Mouse (Mus musculus) erythroblast, embryonic 14.5 days (primary cell): ENCODE measurements around the gene Folr2.

Source experiments
- GATA1 ChIP-seq: IDR thresholded peaks from 2 replicates; pipeline ENCODE4 v1.6.1; 2012; ENCODE audit warnings: low read length, inconsistent platforms, mixed read lengths
- TAL1 ChIP-seq: IDR thresholded peaks from 3 replicates; pipeline ENCODE4 v1.6.1; 2012; ENCODE audit warnings: low read length, inconsistent platforms, mixed read lengths

DNA sequence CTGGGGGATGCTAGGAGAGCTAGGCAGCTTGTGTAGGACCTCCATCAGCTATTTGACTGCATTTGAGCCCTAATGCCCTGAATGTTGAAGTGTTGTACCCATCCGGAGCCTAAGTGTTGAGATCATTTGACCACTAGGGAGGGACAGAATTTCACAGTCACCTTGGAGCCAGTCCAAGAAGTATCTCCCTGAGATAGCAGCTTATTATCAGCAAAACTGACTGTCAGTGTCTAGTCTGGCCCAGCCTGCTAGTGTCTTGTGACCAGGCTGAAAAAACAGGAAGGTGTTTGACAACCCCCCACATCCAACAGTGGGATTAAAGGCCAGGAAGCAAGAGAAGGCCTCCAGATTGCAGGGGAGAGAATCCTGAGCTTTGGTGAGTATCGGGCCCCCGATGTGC, 14.3 kb upstream of the Folr2 start:
- TF ChIP-seq TAL1 (no peak), GATA1 (no peak)
